ENCODE assay signal across 10 mouse cellular contexts in genomic region chr11:75053722-75054121, GRCm38 (mm10).
DNase-seq lines count a peak whose midpoint lies in the region; ATAC-seq lines count a peak whose summit lies in the region.
"Had no signal": no experiment of that assay in that cellular context is flagged by ENCODE, and none has a peak within 500 bp of the region (broad histone marks: within the 10 kb centered on the region; RNA-seq: fewer than 3 reads in every experiment).

No protein-coding gene starts in this region.

- peak; percentile 26 for DNase-seq in NIH3T3 (ENCODE audit: low read depth)
- DNase-seq in layer of hippocampus, postnatal 36 days, result no peak
- DNase-seq in left cerebral cortex, adult 18-20 months (ENCODE audit: low spot score in 2 of 2), result no peak
- DNase-seq in spleen, postnatal 36 days (ENCODE audit: low spot score in 2 of 2), result no peak
- DNase-seq: cerebellum, adult 9-10 months had no signal

- no peak for ATAC-seq in hindbrain, embryonic 12.5 days (ENCODE audit: low FRiP score)
- ATAC-seq in hindbrain, embryonic 13.5 days (ENCODE audit: low FRiP score), result no peak
- ATAC-seq in heart, embryonic 15.5 days (replicated peaks; ENCODE audit: insufficient number of reproducible peaks, insufficient read depth, low FRiP score, low read depth), result peak; percentile 33; the same call in 1 of the 2 replicates
- no peak for ATAC-seq in liver, embryonic 12.5 days
- ATAC-seq: midbrain, embryonic 13.5 days had no signal

- H3K36me3 ChIP-seq in hindbrain, embryonic 12.5 days, result peaks cover 6% of the 10 kb centered on the region
- peaks cover 14% of the 10 kb centered on the region; the same call in 1 of the 2 replicates for H3K36me3 ChIP-seq in hindbrain, embryonic 13.5 days
- no peaks in the 10 kb centered on the region for H3K36me3 ChIP-seq in heart, embryonic 15.5 days
- peaks cover 12% of the 10 kb centered on the region; the same call in 1 of the 2 replicates for H3K36me3 ChIP-seq in liver, embryonic 12.5 days

- H3K4me1 ChIP-seq in hindbrain, embryonic 12.5 days, result peaks cover 12% of the 10 kb centered on the region
- peaks cover 19% of the 10 kb centered on the region for H3K4me1 ChIP-seq in hindbrain, embryonic 13.5 days (replicated peaks)
- peaks cover 50% of the 10 kb centered on the region for H3K4me1 ChIP-seq in heart, embryonic 15.5 days (replicated peaks)
- peaks cover 42% of the 10 kb centered on the region for H3K4me1 ChIP-seq in liver, embryonic 12.5 days
- H3K4me1 ChIP-seq: midbrain, embryonic 13.5 days had no signal

- WGBS in hindbrain, embryonic 12.5 days, result 71% methylated on average over 7 of the region's 7 CpGs
- 79% methylated on average over 7 of the region's 7 CpGs for whole genome bisulfite sequencing in hindbrain, embryonic 13.5 days
- WGBS in heart, embryonic 15.5 days, result 25% methylated on average over 7 of the region's 7 CpGs
- 67% methylated on average over 7 of the region's 7 CpGs for WGBS in liver, embryonic 12.5 days (ENCODE audit: insufficient replicate concordance)

- no peaks in the 10 kb centered on the region for H3K9me3 ChIP-seq in hindbrain, embryonic 12.5 days (replicated peaks)
- no peaks in the 10 kb centered on the region for H3K9me3 ChIP-seq in hindbrain, embryonic 13.5 days
- no peaks in the 10 kb centered on the region for H3K9me3 ChIP-seq in heart, embryonic 15.5 days (replicated peaks)
- H3K9me3 ChIP-seq in liver, embryonic 12.5 days (replicated peaks), result no peaks in the 10 kb centered on the region
- H3K9me3 ChIP-seq: midbrain, embryonic 13.5 days had no signal

- 0 out of 2 replicates have a peak overlapping the region, but pooled peaks have one; percentile 52 for H3K27ac ChIP-seq in hindbrain, embryonic 12.5 days
- no peak overlapping the region for H3K27ac ChIP-seq in hindbrain, embryonic 13.5 days
- peak overlapping the region; percentile 85 for H3K27ac ChIP-seq in heart, embryonic 15.5 days
- H3K27ac ChIP-seq in liver, embryonic 12.5 days, result peak overlapping the region; percentile 69
- H3K27ac ChIP-seq: midbrain, embryonic 13.5 days had no signal

- no peak overlapping the region for H3K4me3 ChIP-seq in hindbrain, embryonic 12.5 days
- H3K4me3 ChIP-seq in hindbrain, embryonic 13.5 days, result no peak overlapping the region
- no peak overlapping the region for H3K4me3 ChIP-seq in heart, embryonic 15.5 days
- no peak overlapping the region for H3K4me3 ChIP-seq in liver, embryonic 12.5 days
- H3K4me3 ChIP-seq: midbrain, embryonic 13.5 days had no signal

- no peak overlapping the region for H3K9ac ChIP-seq in hindbrain, embryonic 12.5 days
- H3K9ac ChIP-seq in hindbrain, embryonic 13.5 days, result no peak overlapping the region
- H3K9ac ChIP-seq in heart, embryonic 15.5 days, result no peak overlapping the region
- H3K9ac ChIP-seq in liver, embryonic 12.5 days, result no peak overlapping the region
- H3K9ac ChIP-seq: midbrain, embryonic 13.5 days had no signal

- H3K4me2 ChIP-seq in hindbrain, embryonic 12.5 days (replicated peaks), result no peak overlapping the region
- no peak overlapping the region for H3K4me2 ChIP-seq in hindbrain, embryonic 13.5 days
- no peak overlapping the region for H3K4me2 ChIP-seq in heart, embryonic 15.5 days
- no peak overlapping the region for H3K4me2 ChIP-seq in liver, embryonic 12.5 days
- H3K4me2 ChIP-seq: midbrain, embryonic 13.5 days had no signal

- H3K27me3 ChIP-seq in hindbrain, embryonic 12.5 days, result no peaks in the 10 kb centered on the region
- no peaks in the 10 kb centered on the region for H3K27me3 ChIP-seq in hindbrain, embryonic 13.5 days
- H3K27me3 ChIP-seq in heart, embryonic 15.5 days, result no peaks in the 10 kb centered on the region
- no peaks in the 10 kb centered on the region for H3K27me3 ChIP-seq in liver, embryonic 12.5 days (replicated peaks)
- H3K27me3 ChIP-seq: midbrain, embryonic 13.5 days had no signal
